Mouse (Mus musculus) pancreas, adult 10 weeks (tissue): ENCODE data around the gene Opa3. TPM values are rescaled to one million over a fixed set of nuclear protein-coding genes. Genes with fewer than 3 reads are reported as not detected.

Experiments
- polyA plus RNA-seq: library from polyadenylated mRNA; stranded (reverse); fragments of 350-450 nt; fragmentation: Illumina TruSeq; extraction: RNeasy Lipid Tissue Mini Kit (QIAGEN cat#74804); gene quantifications from one replicate; pipeline ENCODE4 v1.2.3, GENCODE M21; 2015; ENCODE audit warnings: low read depth, low replicate concordance; ENCODE audit not compliant: insufficient read depth

Opa3 gene
- polyA plus RNA-seq, result 3.2 TPM

DNA sequence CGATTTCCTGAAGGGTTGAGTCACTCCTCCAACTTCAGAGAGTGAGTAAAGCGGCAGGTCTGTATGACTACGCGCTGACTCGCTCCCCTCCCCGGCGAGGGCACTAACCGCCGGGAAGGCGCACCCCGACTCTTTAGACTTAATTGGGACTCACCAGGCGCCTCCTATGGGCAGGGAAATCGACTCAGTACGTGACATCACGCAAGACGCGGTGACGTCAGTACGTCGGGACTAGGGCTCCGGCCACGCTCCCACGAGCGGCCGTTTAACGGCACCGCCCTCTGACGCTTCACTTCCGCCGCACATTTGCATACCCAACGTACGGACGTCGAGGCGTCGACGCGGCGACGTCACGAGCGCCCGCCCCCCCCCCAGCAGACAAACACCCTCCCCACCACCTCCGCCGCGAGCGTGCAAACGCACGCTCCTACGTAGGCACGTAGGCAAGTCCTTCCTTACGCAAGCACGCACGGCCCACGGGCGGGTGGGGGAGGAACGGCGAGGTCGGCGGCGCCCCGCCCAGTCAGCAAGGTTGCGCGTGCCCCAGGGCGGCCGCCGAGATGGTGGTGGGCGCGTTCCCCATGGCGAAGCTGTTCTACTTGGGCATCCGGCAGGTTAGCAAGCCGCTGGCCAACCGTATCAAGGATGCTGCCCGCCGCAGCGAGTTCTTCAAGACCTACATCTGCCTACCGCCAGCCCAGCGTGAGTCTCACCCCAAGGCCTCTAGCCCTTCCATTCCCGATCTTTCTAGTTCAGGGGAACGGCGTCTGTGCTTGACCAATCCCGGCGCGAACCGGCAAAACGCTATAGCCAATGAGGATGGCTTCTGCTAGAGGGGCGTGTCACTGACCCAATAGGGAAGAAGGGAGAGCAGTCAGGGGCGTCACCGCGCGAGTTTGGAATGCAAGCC is at the start of gene Opa3:
Gene Opa3, plus strand, starts transcription at position 452 of the 910 bp plus-strand sequence.

DNA sequence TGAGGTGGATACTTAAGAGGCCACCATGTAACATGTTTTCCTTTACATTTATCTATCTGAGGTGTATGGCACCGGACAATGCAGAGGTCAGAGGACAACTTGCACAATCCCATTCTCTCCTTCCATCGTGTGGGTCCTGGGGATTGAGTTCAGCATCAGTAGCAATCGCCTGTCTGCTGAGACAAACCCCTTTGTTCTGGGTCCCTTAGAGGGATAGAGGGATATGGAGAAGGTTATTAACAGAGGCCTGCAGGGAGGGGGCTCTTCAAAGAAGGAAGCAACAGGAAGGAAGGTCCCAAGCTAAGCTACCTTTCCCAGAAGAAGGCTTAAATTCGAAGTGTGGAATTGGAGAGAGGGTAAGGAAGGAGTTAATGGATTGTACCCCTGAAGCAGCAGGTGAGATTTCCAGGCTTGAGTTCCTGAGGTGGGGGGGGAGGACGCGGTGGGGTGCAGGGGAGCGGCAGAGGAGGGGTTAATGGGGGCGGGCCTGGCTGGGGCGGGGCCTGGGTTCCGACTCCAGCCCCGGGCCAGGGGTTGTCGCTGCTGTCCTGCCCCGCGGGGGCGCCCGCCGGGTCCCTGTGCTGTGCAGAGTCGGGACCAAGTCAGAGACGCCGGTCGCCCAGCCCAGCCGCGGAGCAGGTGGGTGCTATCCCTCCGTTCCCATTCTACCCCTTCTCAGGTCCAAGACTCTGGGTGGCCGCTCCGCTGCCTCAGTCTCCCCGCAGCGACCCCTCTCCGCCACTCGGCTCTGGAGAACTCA is 16.0 kb upstream of the Opa3 start, which contains the start of gene Gpr4:
Gene Gpr4, plus strand, starts transcription at position 543 of the 760 bp plus-strand sequence.

DNA sequence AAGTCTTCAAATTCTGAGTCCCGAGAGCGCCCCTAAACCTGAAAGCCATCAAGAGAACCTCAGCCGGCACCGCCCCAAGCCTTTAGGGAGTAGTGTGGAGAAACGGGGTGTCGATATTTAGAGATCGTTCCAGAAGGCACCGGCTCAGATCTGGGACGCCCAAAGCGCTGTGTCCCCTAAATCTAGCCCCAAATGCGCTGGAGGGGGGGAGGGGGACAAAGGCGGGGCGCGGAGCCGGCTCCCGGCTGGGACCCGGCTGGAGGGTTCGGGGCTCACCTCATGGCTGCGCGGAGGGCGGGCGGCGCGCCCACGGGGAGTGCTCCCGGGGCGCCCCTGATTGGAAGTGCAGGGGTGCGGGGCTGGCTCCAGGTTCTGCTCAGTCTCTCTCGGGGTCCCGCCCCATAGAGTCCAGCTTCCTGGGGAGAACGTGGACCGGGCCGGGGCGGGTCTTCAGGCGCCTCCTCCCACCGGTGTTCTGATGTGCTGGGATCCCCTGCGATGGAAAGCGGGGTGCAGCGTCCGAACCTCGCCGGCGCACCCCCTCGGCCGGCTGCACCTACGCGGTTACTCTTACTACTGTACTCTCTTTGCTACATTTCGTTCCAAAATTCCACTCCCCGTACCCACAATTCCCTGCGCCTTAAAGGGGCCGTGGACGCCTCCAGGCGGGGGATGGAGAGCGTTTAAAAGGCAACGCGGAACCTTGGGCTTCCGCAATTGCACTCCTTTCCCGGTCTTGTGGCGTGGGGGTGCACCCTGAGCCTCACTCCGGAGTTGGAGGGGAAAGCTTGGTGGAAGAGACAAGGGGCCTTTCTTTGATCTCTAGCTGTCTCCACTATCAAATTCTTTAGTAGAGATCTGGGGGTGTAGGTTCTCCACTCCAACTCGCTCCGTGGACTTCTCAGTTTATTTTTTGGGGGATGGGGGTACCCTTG is 43.4 kb downstream of the Opa3 start, which contains the start of gene Vasp:
Gene Vasp, minus strand, starts transcription at position 580 of the 935 bp plus-strand sequence.

DNA sequence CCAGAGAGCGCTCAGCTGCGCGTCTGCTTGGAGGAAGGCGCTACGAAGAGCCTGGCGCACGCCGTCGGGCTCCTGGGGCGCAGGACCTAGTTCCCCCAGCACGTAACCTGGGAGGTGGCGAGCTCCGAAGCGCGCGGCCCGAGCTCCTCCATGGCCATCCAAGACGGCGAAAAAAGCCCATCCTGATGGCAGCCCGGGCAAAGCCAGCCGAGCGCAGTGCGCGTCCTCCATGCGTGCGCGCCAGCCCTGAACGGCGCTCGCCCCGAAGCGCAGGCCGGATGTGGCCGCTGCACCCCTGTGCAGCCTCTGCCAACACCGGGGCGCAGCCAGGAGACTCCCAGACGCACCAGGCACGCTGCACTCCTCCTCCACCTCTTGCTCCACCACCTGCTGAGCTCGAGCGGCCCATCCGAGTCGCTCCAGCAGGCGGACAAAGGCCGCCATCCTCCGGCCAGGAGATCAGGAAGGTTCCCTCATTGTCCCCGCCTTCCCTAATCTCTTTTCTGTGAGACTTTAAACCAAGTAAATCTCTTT is 51.5 kb downstream of the Opa3 start, which contains the start of gene Ppm1n:
Gene Ppm1n, minus strand, starts transcription at position 484 of the 534 bp plus-strand sequence.

DNA sequence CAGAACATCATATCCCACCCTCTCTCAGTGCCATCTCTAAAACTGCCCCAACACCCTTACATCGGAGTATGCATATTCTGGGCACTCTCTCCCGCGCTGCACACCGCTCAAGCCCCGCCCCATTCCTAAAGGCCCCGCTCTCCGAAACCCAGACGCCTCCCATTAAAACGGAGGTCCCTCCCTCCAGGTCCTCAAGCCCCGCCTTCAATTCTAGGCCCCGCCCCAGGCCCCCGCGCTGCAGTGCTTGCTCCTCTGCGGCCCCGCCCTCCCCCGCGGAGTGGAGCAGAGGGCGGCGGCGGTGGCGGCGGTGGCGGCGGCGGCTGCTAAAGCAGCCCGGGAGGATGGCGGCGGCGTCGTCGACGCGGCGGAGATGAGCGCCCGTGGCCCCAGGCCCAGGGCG is 54.3 kb downstream of the Opa3 start, which contains the start of gene Rtn2:
Gene Rtn2, plus strand, starts transcription at position 240 of the 400 bp plus-strand sequence.

Other genes with a start within 250 kb of the Opa3 start
- gene Nanos2, start 240.9 kb upstream of the Opa3 start, polyA plus RNA-seq, result not detected
- 2.5 TPM for gene Mypop, start 237.1 kb upstream of the Opa3 start, polyA plus RNA-seq
- gene Irf2bp1, start 224.3 kb upstream of the Opa3 start, polyA plus RNA-seq, result 5.9 TPM
- gene Foxa3, start 204.8 kb upstream of the Opa3 start, polyA plus RNA-seq, result 5.9 TPM
- 20.0 TPM for gene Sympk, start 204.0 kb upstream of the Opa3 start, polyA plus RNA-seq
- not detected for gene Rsph6a, start 173.6 kb upstream of the Opa3 start, polyA plus RNA-seq
- 10.7 TPM for gene Dmwd, start 152.1 kb upstream of the Opa3 start, polyA plus RNA-seq
- gene Dmpk, start 144.5 kb upstream of the Opa3 start, polyA plus RNA-seq, result 15.3 TPM
- 8.4 TPM for gene Six5, start 133.7 kb upstream of the Opa3 start, polyA plus RNA-seq
- gene Gm4969, start 110.0 kb upstream of the Opa3 start, polyA plus RNA-seq, result not detected
- gene Fbxo46, start 108.5 kb upstream of the Opa3 start, polyA plus RNA-seq, result 1.5 TPM
- gene Qpctl, start 79.0 kb upstream of the Opa3 start, polyA plus RNA-seq, result 5.5 TPM
- 17.7 TPM for gene Snrpd2, start 78.6 kb upstream of the Opa3 start, polyA plus RNA-seq
- gene Gipr, start 62.2 kb upstream of the Opa3 start, polyA plus RNA-seq, result 6.9 TPM
- 6.4 TPM for gene Eml2, start 51.9 kb upstream of the Opa3 start, polyA plus RNA-seq
- gene Gpr4, start 15.8 kb upstream of the Opa3 start, polyA plus RNA-seq, result 3.5 TPM
- gene Vasp, start 43.5 kb downstream of the Opa3 start, polyA plus RNA-seq, result 15.6 TPM
- gene Ppm1n, start 51.7 kb downstream of the Opa3 start, polyA plus RNA-seq, result not detected
- 0.98 TPM for gene Rtn2, start 54.3 kb downstream of the Opa3 start, polyA plus RNA-seq
- gene Fosb, start 81.7 kb downstream of the Opa3 start, polyA plus RNA-seq, result 3.5 TPM
- 11.2 TPM for gene Ercc1, start 116.4 kb downstream of the Opa3 start, polyA plus RNA-seq
- 2.5 TPM for gene Cd3eap, start 131.1 kb downstream of the Opa3 start, polyA plus RNA-seq
- gene Ppp1r13l, start 131.4 kb downstream of the Opa3 start, polyA plus RNA-seq, result 2.4 TPM
- 7.7 TPM for gene Ercc2, start 153.7 kb downstream of the Opa3 start, polyA plus RNA-seq
- 4.6 TPM for gene Klc3, start 175.8 kb downstream of the Opa3 start, polyA plus RNA-seq
- gene Ckm, start 176.4 kb downstream of the Opa3 start, polyA plus RNA-seq, result 0.68 TPM
- 7.8 TPM for gene Mark4, start 230.5 kb downstream of the Opa3 start, polyA plus RNA-seq
- gene Exoc3l2, start 235.0 kb downstream of the Opa3 start, polyA plus RNA-seq, result 14.3 TPM